Mouse (Mus musculus) kidney, adult 2 months (tissue): ENCODE measurements around the gene Cyp17a1.

ENCODE experiments used
- CTCF ChIP-seq: fragments of 200-500 bp; conservative IDR thresholded peaks from 2 replicates; pipeline ENCODE4 v1.5.1; 2011; ENCODE audit warnings: low read depth, mild to moderate bottlenecking, control low read depth, low read length, moderate library complexity, mixed read lengths; ENCODE audit not compliant: insufficient read depth, insufficient read length
- POLR2A ChIP-seq: fragments of 200-500 bp; IDR thresholded peaks from one replicate; pipeline ENCODE4 v1.6.1; 2011; ENCODE audit warnings: low read depth, low read length, control low read depth

DNA sequence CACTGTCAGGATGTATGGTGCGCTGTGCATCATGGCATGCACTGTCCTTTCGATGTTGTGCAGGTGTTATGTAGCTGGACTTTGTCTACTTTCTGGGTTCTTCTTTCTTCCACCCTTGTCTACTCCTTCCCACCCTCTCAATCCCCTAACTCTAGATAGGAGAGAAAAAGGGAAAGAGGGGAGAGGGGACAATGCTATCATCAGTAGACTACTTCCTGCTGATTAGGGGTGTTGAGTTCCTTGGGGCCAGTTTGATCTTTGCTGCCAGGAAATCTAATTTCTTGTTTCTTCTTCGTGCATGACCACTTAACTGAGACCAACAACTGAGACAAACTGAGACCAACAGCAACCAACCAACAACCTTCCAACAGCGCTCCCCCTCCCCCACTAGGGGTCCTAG lies 37.6 kb upstream of the Cyp17a1 start:
- TF ChIP-seq CTCF (no peak), POLR2A (no peak)
